Mouse (Mus musculus): ENCODE measurements at regions not wholly inside any gene's neighbourhood (a gene's known extent, or its start where the extent isn't known, plus 50 kb on each side); places are given as distances from the start of the nearest gene placed in this dataset.

DNA sequence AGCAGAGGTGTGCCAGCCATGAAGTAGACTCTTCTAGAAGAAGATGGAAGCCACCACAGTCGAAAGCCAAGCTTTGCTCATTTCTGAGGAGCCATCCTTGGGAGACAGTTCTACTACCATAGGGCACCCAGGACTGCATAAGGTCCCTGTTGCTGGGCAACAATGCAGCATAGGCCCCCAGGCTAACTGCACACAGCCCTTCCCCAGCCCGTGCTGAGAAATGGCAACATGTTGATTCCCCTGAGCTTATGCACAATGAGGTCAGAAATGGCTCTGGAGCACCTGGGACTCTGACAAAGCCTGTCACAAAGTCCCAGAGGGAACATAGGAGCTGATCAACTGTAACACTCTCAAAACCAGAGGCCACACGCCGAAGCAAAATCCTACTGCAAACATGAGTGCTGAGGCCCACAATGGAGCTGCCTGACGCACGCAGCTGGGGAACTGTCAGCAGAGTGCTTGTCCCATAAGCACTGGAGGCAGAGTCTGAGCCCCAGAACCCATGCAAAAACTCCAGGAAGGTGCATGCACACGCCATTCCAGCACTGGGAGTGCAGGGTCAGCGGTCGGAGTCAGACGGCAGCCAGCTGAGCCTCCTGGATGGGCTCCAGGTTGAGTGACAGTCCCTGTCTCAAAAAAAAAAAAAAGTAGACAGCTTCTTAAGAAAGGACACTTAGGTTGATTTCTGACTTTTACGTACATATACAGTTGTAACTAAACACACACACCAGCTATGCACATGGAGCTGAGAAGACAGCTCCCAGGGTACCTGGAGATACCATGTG lies 120.6 kb upstream of the Ajap1 start:
- TF ChIP-seq CTCF (conservative IDR thresholded peaks at IDR 0.05; ENCODE audit: insufficient read depth, insufficient read length, low read depth, low read length) (no peak), POLR2A (IDR thresholded peaks at IDR 0.05; ENCODE audit: low read depth, low read length) (no peak)
